8 mouse cellular contexts compared by ENCODE assay signal in the genomic region with DNA sequence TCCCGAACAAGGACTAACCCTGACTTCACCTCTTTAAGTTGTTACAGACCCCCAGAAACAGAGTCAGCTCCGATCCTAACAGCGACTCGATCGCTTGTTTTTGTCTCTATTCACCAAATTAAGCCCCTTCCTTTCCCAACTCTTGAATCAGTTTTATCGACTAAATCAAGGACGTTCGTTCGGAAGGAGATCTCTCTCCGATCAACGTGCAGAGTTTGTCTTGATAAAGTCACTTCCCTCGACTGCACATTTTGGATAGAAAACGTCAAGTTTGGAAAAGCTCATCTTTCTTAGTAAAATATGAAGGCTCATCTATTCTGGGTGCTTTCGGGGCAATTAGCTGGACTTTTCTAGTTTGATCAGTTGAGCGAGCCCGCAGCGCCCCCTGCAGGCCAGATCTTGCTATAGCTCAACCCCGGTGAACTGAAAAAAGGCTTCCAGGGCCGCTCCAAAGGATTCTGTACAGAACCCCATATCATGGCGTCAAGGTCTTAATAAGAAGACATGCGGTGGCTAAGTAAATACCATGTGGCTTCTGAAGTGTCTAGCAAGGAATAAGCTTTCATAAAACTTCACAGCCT. TPM values are rescaled to one million over a fixed set of nuclear protein-coding genes. Genes with fewer than 3 reads are reported as not detected.
DNase-seq lines count a peak whose midpoint lies in the region; TF ChIP-seq lines count a peak whose summit lies in the region.

No protein-coding gene starts in this region.

- no peak for TF ChIP-seq POLR2A in cortical plate, adult 2 months (IDR thresholded peaks at IDR 0.05; ENCODE audit: extremely low read depth, insufficient read depth, low read length)

- peak overlapping the region; percentile 79; the same call in 1 of the 2 replicates for H3K27ac ChIP-seq in cortical plate, adult 2 months (ENCODE audit: insufficient read depth, low read length)
- H3K27ac ChIP-seq in midbrain, embryonic 10.5 days (replicated peaks) = peak overlapping the region; percentile 65; the same call in 1 of the 2 replicates

- H3K27me3 ChIP-seq in midbrain, embryonic 10.5 days (ENCODE audit: low read depth, poor library complexity, severe bottlenecking) = peaks cover 16% of the 10 kb centered on the region

- H3K36me3 ChIP-seq in midbrain, embryonic 10.5 days = no peaks in the 10 kb centered on the region

- 3% methylated on average over 21 of the region's 21 CpGs for WGBS in midbrain, embryonic 10.5 days

- intact Hi-C loops in left cerebral cortex, postnatal 36 days (cut with DNase I) = loop anchor here (2.0 to 10.0 kb wide), 5 partner anchors 52 to 472 kb away; a partner anchor contains a TSS

- H3K4me1 ChIP-seq in cortical plate, adult 2 months (ENCODE audit: control insufficient read depth, insufficient read depth, low read length) = peaks cover 2% of the 10 kb centered on the region; the same call in 1 of the 2 replicates
- H3K4me1 ChIP-seq in midbrain, embryonic 10.5 days = peaks cover 27% of the 10 kb centered on the region

- no peaks in the 10 kb centered on the region for H3K9me3 ChIP-seq in midbrain, embryonic 10.5 days (replicated peaks)

- H3K4me3 ChIP-seq in cortical plate, adult 2 months (ENCODE audit: insufficient read depth, low read length) = peak overlapping the region; percentile 45; the same call in 1 of the 2 replicates
- peak overlapping the region; percentile 63 for H3K4me3 ChIP-seq in midbrain, embryonic 10.5 days

- peak; percentile 70 for TF ChIP-seq CTCF in cortical plate, adult 2 months (IDR thresholded peaks at IDR 0.05; ENCODE audit: extremely low read depth, insufficient read depth, low read length)

- peak; percentile 87 to 96 for DNase-seq in adrenal gland, adult (ENCODE audit: inconsistent age in 2 of 2, low spot score in 1 of 2)
- peak; percentile 87 for DNase-seq in gastrocnemius, postnatal 10 days
- peak; percentile 93 for DNase-seq in induced T-regulatory cell, adult 2 months (ENCODE audit: low read depth)
- DNase-seq in left cerebral cortex, postnatal 36 days (ENCODE audit: low spot score in 2 of 2) = peak; percentile 72 to 82
- DNase-seq in midbrain, embryonic 10.5 days (ENCODE audit: low spot score) = peak; percentile 85
- DNase-seq in right cerebral cortex, postnatal 4 days = peak; percentile 83
- DNase-seq in yolk sac, embryonic 10.5 days (ENCODE audit: low spot score) = peak; percentile 83

RNA-seq across cellular contexts. Expression of a gene that starts 4.3 kb away (rescaled TPM):
- 8.1 and 8.2 TPM in 2 replicates for polyA plus RNA-seq in cortical plate, adult 2 months (2012; rRNA removed)
- total RNA-seq in gastrocnemius, postnatal 10 days (2021) = 1 to 10 TPM; 2.2 to 2.6 TPM
- 10 to 100 TPM in 1 of 2 experiments, 1 to 10 TPM in 1; 9.2 to 12.3 TPM for total RNA-seq in left cerebral cortex, postnatal 36 days (2021)
- polyA plus RNA-seq in midbrain, embryonic 10.5 days (2016; fragmentation: Nextera tagmentation; extraction: Ambion mirVana) = 13.0 and 14.7 TPM in 2 replicates

RNA-seq across cellular contexts. Expression of a gene that starts 18.8 kb away (rescaled TPM):
- 738 and 747 TPM in 2 replicates for polyA plus RNA-seq in cortical plate, adult 2 months (2012; rRNA removed)
- 100 to 1,000 TPM; 115 to 139 TPM for total RNA-seq in gastrocnemius, postnatal 10 days (2021)
- total RNA-seq in left cerebral cortex, postnatal 36 days (2021) = 100 to 1,000 TPM; 457 to 501 TPM
- polyA plus RNA-seq in midbrain, embryonic 10.5 days (2016; fragmentation: Nextera tagmentation; extraction: Ambion mirVana) = 965 and 979 TPM in 2 replicates

RNA-seq across cellular contexts. Expression of a gene that starts 20.7 kb away (rescaled TPM):
- 112 and 117 TPM in 2 replicates for polyA plus RNA-seq in cortical plate, adult 2 months (2012; rRNA removed)
- 10 to 100 TPM; 70.0 to 74.9 TPM for total RNA-seq in gastrocnemius, postnatal 10 days (2021)
- total RNA-seq in left cerebral cortex, postnatal 36 days (2021) = 100 to 1,000 TPM in 1 of 2 experiments, 10 to 100 TPM in 1; 88.6 to 101 TPM
- 203 and 216 TPM in 2 replicates for polyA plus RNA-seq in midbrain, embryonic 10.5 days (2016; fragmentation: Nextera tagmentation; extraction: Ambion mirVana)

RNA-seq across cellular contexts. Expression of a gene that starts 49.2 kb away (rescaled TPM):
- 1.5 and 1.7 TPM in 2 replicates for polyA plus RNA-seq in cortical plate, adult 2 months (2012; rRNA removed)
- 1 to 10 TPM; 2.0 to 2.8 TPM for total RNA-seq in gastrocnemius, postnatal 10 days (2021)
- 1 to 10 TPM; 1.1 to 1.8 TPM for total RNA-seq in left cerebral cortex, postnatal 36 days (2021)
- 0.41 and 0.56 TPM in 2 replicates for polyA plus RNA-seq in midbrain, embryonic 10.5 days (2016; fragmentation: Nextera tagmentation; extraction: Ambion mirVana)

RNA-seq across cellular contexts. Expression of a gene that starts 50.9 kb away (rescaled TPM):
- 5.6 TPM in 2 replicates for polyA plus RNA-seq in cortical plate, adult 2 months (2012; rRNA removed)
- total RNA-seq in gastrocnemius, postnatal 10 days (2021) = 1 to 10 TPM; 5.1 to 6.5 TPM
- 1 to 10 TPM; 8.8 to 9.6 TPM for total RNA-seq in left cerebral cortex, postnatal 36 days (2021)
- 32.6 and 35.3 TPM in 2 replicates for polyA plus RNA-seq in midbrain, embryonic 10.5 days (2016; fragmentation: Nextera tagmentation; extraction: Ambion mirVana)

Comparison
In these comparisons a context has a peak if more than half of its experiments do, and no peak if none do; other contexts are left out.
1. Peak in every context shown above with its lines: DNase-seq, H3K4me3 ChIP-seq and H3K27ac ChIP-seq.